Mouse (Mus musculus) cerebellum, postnatal 25 days (tissue): Measurements from ENCODE around the gene Prr7.
"Not testable (repeated sequence)": the region's sequence is repeated elsewhere in the genome, so short reads cannot be mapped to it uniquely, and the experiment has no call there.

ENCODE experiments used
- DNase-seq, 2 experiments: peaks; one replicate each; pipeline ENCODE4 v3.0.0; 2021; ENCODE audit warnings: mixed read lengths in 2 of 2

The Prr7 gene

DNA sequence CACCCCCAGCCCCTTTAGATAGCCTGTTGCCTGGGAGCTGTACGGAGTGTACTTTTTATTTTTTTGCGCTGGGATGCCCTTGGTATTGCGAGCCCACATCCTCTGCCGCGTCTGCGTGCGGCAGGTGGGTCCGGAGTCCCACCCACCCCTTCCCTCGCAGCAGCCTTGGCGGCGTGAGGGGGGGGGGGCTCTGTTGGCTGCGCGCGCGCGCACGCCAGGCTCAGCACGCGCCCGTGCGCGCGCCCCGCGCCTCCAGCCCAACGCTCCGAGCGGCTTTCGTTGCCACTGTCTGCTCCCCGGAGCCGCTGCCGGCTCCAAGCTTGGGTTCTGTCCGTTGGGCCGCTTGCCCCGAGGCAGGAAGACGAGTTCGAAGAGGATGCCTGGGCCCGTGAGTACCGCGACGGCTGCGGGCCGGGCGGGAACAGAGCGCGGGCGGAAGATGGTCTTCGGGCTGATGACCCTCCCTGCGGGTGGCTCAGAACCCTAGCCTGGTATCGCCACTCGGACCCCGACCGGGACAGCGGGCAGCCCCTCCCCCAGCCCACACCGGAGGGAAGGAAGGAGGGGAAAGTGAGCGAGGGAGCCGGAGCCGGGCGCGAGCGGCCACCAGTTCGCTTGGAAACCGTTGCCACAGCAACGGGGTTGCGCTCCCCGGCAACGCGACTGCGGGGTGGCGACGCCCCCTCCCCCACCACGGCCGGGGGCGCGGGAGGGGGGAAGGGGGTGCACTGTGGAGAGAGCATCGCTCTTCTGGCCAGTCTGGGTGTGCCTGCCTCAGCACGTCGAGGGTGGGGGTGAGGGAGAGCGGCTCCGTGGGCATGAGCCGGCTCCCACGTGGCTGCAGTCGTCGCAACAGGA lies at the start of gene Prr7:
Gene Prr7, plus strand, starts transcription at position 241 of the 858 bp plus-strand sequence.
- DNase-seq: peak; percentile 60 to 76

DNA sequence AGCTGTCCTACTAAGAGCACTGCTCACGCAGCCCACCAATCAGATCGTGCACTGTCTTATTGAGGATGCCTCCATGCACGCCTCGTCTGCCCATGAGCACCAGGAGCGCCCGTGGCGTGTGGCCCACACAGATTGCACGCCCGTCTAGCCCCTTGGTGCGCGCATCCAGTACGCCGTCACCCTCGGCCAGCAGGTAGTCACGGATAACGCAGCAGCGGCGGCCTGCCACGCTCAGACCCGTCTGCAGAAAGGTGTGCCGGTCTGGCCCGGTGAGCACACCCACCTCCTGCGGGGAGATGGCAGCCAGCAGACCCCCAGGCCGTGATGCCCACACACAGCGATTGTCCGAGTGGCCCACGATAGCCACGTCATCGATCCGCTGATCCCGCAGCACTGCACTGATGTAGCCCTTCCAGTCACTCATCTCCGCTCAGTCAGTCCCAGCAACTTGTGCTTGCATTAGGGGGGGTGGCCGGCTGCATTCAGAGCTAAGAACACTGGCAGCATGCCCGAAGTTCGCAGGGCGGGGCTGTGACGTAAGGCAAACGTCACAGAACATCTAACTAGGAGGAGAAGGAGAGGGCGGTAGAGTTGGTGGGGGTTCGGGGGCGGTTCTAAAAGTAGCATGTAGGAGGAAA lies 49.2 kb upstream of the Prr7 start, which contains the start of gene Pfn3:
Gene Pfn3, minus strand, starts transcription at position 490 of the 638 bp plus-strand sequence.
- peak; percentile 32 to 49 for DNase-seq

DNA sequence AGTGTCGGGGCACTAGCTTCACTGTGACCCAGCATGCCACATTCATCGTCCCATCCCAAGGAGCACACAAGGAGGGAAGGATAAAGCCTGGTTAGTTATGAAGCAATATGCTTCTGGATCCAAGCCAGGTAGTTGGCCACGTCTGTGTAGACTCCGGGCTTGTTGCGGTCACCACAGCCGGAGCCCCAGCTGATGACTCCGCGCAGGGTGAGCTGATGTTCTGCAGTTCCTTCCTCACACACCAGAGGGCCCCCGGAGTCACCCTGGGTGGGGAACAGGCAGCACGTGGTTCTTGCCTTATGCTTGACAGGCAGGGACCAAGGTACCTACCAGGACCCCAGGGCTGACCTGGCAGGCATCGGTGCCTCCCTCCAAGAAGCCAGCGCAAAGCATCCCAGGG lies 46.1 kb upstream of the Prr7 start:
- peak; percentile 90 to 93 for DNase-seq

DNA sequence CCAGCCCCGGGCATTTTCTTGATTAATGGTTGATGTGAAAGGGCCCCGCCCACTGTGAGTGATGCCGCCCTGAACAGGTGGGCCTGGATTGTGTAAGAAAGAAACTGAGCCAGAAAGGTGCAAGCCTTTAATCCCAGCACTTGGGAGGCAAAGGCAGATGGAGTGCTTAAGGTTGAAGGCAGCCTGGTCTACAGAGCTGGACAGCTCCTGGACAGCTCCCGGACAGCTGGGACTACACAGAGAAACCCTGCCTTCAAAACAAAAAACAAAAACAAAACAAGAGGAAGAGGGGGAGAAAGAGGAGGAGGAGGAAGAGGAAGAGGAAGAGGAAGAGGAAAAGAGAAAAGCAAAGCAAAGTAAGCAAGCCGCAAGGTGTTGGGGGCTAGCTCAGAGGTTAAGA lies 44.9 kb upstream of the Prr7 start:
- DNase-seq: no peak

DNA sequence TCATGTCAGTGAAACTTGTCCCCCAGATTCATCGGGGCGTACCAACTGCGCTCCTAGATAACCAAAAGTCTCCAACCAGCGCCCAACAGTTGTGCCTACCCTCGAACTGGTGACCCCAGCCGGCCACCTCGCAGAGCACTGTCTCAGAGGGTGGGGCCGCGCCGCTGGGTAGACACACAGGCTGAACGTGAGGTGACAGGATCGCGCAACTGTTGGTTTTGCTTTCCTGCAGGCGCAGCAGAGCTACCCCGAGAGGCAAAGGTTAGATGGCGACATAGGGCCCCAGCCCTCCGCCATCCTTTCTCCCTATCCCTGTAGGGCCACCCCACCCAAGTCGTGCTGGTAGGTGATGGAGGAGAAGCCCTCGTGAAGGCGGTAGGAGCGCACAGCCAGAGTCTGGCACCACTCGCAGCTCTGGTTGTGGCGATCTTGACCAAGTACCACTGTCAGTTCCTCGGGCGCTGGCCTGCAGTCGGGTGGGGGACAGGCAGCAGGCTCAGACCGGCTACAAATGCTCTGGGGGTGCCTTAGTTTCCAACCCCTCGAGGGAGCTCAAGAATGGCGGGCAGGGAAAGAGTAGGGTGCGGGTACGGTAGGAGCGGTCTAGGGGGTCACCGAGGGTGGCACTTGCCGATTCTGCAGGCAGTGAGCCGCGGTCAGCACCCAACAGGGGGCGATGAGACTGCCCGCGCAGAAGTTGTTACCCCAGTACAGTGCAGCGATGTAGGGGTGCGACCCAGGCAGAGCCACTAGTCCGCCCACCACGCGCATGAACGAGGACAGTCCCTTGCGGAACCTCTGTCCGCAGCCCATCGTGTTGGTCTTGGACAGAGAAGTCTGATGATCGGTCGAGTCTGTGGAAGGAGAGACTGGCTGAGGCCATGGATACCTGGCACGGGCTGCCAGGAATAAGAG lies 43.8 kb upstream of the Prr7 start:
- no peak for DNase-seq

DNA sequence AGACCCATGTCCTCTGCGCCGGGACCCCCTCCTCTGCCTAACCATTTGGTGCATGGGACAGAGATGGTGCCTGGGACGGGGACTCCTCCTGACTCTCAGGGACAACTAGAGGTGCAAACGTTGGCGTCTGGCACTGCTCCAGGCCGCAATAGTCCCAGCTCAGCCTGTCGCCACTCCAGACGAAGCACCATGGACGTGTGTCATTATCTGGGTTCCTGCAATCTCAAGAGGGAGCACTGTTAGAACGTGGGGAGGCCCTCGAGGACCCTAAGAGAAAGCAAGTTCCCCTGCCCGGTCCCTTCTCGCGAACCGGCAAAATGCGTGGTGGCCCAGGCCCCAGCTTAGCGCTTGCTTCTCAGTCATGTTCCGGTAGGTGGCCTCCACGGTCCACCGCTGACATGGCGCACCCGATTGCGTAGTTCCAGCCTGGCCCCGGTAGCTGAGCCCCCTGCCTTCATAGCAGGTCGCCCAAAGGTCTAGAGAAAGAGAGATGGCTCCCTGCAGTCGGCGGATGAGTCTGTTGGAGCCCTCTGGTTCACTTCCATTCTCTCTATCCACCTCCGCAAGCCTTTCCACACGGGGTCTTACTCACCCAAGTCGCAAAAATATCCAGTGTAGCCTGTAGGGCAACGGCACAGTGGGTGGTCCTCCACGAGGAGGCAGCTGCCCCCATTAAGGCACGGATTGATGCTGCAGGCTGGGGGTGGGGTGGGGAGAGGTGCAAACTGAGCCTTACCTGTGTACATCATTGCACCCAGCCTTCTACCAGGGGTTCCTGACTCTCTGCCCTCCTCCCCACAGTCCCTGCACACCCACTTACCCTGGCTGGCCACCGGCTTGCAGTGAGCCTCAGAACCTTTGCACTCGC lies 42.9 kb upstream of the Prr7 start:
- peak; percentile 69 to 78 for DNase-seq

DNA sequence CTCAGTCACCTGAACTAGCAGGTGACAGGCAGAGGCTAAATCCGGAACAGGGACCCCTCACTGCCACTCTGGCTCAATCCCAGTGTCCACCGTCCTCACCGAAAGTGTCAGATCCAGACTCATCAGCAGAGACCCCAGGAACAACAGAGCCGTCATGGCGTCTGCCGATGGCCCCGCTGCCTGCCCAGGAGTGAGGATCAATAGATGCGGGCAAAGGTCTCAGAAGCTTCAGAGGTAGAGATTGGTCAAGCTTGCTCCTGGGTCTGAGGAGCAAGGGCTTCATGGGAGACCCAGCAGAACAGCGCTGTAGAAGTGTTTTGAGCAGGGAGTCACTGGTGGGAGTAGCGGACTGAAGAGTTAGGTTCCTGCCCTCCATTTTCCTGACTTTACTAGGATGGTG lies 37.5 kb upstream of the Prr7 start, which contains the start of gene F12:
Gene F12, minus strand, starts transcription at position 181 of the 400 bp plus-strand sequence.
- no peak for DNase-seq

DNA sequence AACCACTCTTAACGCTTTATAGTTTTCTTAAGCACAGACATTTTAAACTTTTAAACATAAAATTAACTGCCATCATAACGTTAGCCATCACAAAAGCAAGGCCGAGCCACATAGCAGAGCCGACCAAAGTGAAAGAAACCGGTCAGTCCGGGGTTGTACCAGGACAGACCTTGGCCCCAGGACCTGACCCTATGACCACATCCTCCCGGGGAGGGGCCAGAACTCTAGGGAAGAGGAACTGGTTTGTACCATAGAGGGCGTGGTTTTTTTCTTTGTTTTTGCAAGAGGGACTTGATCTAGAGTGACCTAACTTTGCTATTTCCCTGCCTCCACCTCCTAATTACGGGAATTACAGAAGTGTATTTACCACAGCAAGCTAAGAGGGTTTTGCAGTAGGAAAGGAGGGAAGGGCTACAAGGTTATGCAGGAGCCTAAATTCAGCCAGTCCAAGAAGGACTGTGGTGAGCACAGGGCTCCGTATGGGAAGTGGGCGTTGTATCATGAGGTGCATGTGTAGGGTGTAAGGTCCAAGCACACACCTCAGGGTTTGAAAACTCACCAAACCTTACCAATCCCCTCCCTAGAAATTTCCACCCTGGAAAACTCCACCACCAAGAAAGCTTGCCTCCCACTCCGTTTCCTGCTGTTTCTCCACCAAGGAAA lies 34.7 kb upstream of the Prr7 start:
- no peak for DNase-seq

DNA sequence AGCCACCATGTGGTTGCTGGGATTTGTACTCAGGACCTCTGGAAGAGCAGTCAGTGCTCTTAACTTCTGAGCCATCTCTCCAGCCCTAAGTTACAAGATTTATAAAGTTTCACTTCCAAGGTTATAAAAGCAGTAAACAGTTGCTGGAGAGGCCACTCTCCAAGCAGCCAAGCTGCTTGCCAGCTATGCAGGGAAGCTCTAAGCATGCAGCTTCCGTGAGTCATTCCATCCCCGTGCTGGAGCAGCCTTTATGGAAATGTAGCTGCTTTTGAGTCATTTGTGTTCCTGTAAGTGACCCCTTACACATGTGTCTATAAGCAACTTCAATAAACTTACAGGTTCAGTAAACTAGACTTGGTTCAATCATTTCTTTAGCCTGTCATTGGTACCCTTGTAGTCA lies 33.5 kb upstream of the Prr7 start:
- DNase-seq: no peak

DNA sequence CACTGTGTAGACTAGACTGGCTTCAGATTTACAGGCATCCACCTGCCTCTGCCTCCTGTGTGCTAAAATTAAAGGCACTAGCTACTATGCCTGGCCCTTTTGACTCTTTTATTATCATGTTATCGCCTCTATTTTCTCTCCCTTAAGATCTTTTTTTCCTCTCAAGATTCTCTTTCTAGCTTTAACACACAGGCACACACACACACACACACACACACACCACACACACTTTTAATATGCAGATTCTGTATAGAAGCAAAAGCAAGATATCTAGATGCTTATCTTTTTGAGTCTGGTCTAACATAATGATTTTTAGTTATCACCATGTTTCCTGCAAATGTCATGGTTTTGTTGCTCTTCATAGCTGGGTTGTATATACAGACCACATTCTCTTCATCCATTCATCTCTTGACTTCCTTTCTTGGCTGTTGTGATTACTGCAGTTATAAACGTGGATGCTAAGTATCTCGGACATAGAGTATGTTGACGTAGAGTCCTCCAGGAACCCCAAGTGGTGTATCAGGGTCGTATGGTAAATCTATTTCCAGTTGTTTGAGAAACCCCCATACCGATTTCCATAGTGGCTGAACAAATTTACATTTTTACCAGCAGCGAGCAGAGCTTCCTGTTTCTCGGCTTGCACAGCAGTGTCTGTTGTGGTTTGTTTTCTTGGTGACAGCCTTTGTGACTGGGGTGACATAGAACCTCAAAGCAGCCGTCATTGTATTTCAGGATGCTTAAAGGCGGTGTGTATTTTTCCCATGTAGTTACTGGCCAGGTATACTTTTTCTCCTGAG lies 32.0 kb upstream of the Prr7 start:
- DNase-seq: no peak

DNA sequence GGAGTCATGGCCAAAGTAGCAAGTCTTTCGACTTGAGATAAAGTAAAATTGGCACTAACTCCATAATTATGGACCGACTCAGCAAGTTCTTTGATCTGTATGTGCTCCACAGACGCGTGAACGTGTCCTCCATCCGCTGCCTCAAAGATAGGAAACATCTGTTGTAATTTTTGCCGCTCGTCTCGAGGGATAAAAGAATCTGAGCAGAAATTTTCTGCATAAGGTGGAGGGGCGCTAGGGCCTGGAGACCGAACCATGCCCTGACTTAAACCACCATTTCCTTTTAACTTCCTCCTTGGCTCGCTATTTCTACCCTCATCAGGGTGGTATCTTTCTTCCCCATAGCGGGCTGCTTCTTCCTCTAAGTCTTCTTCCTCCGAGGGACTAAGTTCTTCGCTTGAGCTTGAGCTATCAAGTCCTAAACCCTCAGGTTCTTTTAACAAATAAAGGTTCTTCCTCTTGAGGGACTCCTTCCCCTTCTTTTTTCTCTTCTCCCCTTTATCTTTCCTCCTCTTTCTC lies 26.9 kb upstream of the Prr7 start:
- DNase-seq: not testable (repeated sequence)

DNA sequence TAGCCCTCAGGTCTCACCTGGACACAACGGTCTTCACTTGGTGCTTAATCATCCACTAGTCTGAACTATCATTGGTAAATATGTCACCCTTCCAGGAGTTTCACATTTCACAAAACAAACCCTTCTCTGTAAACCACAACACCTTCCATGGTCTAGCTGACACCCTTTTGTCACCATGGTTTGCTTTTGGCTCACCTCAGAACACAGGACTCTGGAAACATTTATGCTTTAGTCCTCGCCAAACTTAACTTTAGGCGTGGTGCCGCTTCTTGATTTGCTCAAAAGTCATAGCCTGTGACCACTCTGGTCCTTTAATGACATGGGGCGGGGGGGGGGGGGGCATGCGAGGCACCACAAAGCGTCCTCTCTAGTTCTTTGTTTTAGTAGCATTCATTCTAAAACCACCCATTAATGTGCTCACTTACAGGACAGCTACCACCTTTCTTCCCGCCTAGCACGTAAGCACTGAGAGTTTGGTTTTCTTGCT lies 20.2 kb upstream of the Prr7 start:
- no peak for DNase-seq

- DNase-seq: no peak
These were observed 19.7 kb upstream of the Prr7 start for GRCm38 (mm10) chr13:55444286-55444936.

DNA sequence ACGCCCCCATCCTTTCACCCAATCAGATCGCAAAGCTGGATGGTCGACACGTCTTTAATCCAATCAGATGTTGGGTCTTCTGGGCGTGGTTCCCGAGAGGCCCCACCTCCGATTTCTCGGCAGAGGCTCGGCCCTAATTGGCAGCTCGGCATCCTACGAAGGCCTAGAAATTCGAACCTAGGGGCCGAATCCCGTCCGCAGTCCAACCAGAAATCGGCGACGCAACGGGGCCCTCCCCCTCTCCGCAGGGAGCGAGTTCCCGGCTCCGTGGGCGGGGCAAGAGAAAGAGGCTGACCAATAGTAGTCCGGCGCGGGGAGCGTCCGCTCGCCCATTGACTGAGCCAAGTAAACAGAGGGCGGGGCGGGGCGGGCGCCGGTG lies 19.1 kb upstream of the Prr7 start, which contains the start of gene Grk6:
Gene Grk6, plus strand, starts transcription at position 136 of the 379 bp plus-strand sequence.
- peak; percentile 99 for DNase-seq

DNA sequence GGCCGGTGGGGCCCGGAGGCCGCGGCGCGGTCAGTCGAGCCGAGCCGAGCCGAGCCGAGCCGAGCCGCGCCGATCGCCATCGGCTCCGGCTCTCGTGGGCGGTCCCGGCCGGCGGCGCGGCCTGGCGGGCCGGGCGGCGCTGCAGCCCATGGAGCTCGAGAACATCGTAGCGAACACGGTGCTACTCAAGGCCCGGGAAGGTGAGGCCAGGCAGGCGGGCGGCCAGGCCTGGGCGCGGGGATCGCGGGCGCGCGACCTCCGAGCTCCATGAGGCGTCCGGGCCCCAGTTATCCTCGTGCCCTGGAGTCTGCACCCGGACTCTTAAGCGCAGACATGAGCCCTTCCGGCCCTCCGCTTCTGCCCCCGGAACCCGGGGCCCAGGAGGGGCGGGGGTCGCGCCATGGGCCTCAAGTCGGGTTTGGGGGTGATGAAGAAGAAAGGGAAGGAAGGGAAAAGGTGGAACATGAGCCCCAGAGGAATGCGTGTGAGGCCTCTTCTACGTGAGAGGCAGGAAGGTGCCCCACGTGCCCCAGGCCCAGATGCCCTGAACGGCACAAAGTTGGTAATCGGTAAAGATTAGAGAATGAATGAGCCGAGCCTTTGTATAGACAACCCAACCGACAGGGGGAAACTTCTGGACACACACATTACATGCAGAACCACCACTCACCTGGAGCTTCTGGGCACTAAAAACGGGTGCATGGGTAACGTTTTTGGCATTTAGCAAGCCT lies 18.5 kb upstream of the Prr7 start:
- DNase-seq: no peak

GRCm38 (mm10) chr13:55446483-55447105 lies 17.5 kb upstream of the Prr7 start:
- DNase-seq: no peak

DNA sequence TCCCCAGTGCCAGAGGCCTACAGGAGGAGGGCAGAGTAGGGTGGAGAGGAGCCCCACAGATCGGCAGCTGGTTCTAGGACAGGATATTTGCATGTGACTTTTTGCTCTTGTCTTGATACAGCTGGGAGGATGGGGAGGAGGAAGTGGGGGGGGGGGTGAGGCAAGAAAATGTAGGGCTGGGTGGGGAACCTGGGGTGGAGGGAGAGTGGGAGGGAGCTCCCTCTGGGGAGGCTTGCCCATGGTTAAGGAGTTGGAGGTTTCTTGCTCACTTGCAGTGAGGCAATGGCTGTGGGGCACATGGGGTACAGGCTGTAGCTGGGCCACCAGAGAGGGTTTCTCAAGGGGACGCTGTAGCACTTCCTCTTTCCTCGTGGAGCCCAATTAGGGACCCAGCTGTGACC lies 16.5 kb upstream of the Prr7 start:
- DNase-seq: no peak

DNA sequence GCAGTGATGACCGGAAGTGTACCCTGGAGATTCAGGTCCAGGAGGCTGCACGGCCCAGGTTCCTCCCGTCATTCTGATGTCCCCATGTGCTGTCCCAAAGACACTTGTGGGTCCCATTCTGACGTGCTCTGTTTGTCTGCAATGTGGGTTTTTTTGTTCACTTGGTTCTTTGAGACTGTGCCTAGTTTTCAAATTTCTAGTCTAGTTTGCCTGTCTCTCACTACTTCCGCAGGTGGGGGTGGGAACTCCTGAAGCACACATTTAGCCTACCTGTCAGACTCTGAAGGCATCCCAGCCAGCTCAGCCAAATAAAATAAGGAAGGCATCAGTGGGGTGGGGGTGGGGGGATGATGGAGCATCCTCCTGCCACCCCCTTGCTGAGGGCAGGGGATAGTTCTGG lies 15.9 kb upstream of the Prr7 start:
- no peak for DNase-seq
